Mouse (Mus musculus): Measurements from ENCODE around the gene Trim9. TPM values are rescaled to one million over a fixed set of nuclear protein-coding genes. Genes with fewer than 3 reads are reported as not detected.
A peak's percentile ranks its signal among the peaks of the same experiment; 100 is the strongest.

Gene Trim9
- total and polyA plus RNA-seq, 3 experiments, result not detected

GRCm38 (mm10) chr12:70232020-70232544 is 115.3 kb downstream of the Trim9 start (continued):
- no peak for TF ChIP-seq MAFK (IDR thresholded peaks at IDR 0.05; ENCODE audit: borderline replicate concordance, low read depth, low read length)
- no peak for TF ChIP-seq CHD2 (IDR thresholded peaks at IDR 0.05; ENCODE audit: low read length)
- no peak for TF ChIP-seq GABPA (IDR thresholded peaks at IDR 0.05; ENCODE audit: low read depth, low read length)
- TF ChIP-seq RCOR1 (IDR thresholded peaks at IDR 0.05; ENCODE audit: low read depth, low read length), result peak; percentile 62; the same call in 1 of the 2 replicates
- TF ChIP-seq ZNF384 (IDR thresholded peaks at IDR 0.05; ENCODE audit: low read depth, low read length), result 0 out of 2 replicates have a peak, but pooled peaks have one; percentile 9
- peak; percentile 65; the same call in 1 of the 2 replicates for TF ChIP-seq MYC (IDR thresholded peaks at IDR 0.05; ENCODE audit: low read depth, low read length)
- peak; percentile 88 for TF ChIP-seq MXI1 (IDR thresholded peaks at IDR 0.05; ENCODE audit: low read depth, low read length)
- peak; percentile 76 for TF ChIP-seq MAX (IDR thresholded peaks at IDR 0.05; ENCODE audit: low read length)
- TF ChIP-seq POLR2AphosphoS5 (IDR thresholded peaks at IDR 0.05; ENCODE audit: borderline replicate concordance, low read depth, low read length), result no peak
- TF ChIP-seq CTCF (IDR thresholded peaks at IDR 0.05 in 2 of 3, conservative IDR thresholded peaks at IDR 0.05 in 1 of 3; ENCODE audit: control insufficient read depth in 1 of 3, insufficient read depth in 1 of 3, low read depth in 2 of 3, low read length in 3 of 3, poor library complexity in 1 of 3, severe bottlenecking in 1 of 3), result no peak
- peak; percentile 71 for TF ChIP-seq ZMIZ1 (IDR thresholded peaks at IDR 0.05; ENCODE audit: low read depth, low read length)
- TF ChIP-seq POLR2A (IDR thresholded peaks at IDR 0.05; ENCODE audit: control insufficient read depth in 1 of 2, insufficient read depth in 1 of 2, low read depth in 1 of 2, low read length in 2 of 2, poor library complexity in 1 of 2), result peak in 1 of 2 experiments; percentile 72; a peak in 2 of 4 replicates
- peak; percentile 49 for TF ChIP-seq TAL1 (IDR thresholded peaks at IDR 0.05; ENCODE audit: low read length)
- TF ChIP-seq JUND (IDR thresholded peaks at IDR 0.05; ENCODE audit: low read depth, low read length), result no peak
- no peak for TF ChIP-seq SMC3 (IDR thresholded peaks at IDR 0.05; ENCODE audit: low read depth, low read length)
- no peak for TF ChIP-seq USF2 (IDR thresholded peaks at IDR 0.05; ENCODE audit: borderline replicate concordance in 1 of 2, insufficient read depth in 1 of 2, low read depth in 1 of 2, low read length in 2 of 2)

- peaks cover 16 to 43% of the 10 kb centered on the region in 2 experiments for H3K4me1 ChIP-seq (ENCODE audit: control insufficient read depth in 1 of 2, insufficient read depth in 2 of 2, low read length in 2 of 2)
Measured at GRCm38 (mm10) chr12:70231294-70231693, 116.1 kb downstream of the Trim9 start, which contains the start of gene Pygl. Pygl (minus strand) TSS chr12:70231488.

More at GRCm38 (mm10) chr12:70231294-70231693, 116.1 kb downstream of the Trim9 start, which contains the start of gene Pygl:
- no peaks in the 10 kb centered on the region for H3K9me3 ChIP-seq (replicated peaks; ENCODE audit: insufficient read depth, low read length)
- peaks cover 0 to 31% of the 10 kb centered on the region in 2 experiments; a peak in 2 of 4 replicates for H3K36me3 ChIP-seq (ENCODE audit: control insufficient read depth in 1 of 2, insufficient read depth in 2 of 2, low read length in 2 of 2)
- TF ChIP-seq MAZ (IDR thresholded peaks at IDR 0.05; ENCODE audit: low read depth, low read length) (no peak), POLR2A (IDR thresholded peaks at IDR 0.05; ENCODE audit: control insufficient read depth in 1 of 2, insufficient read depth in 1 of 2, low read depth in 1 of 2, low read length in 2 of 2, poor library complexity in 1 of 2) (no peak), USF2 (IDR thresholded peaks at IDR 0.05; ENCODE audit: borderline replicate concordance in 1 of 2, insufficient read depth in 1 of 2, low read depth in 1 of 2, low read length in 2 of 2) (no peak), E2F4 (IDR thresholded peaks at IDR 0.05; ENCODE audit: borderline replicate concordance, low read depth, low read length) (no peak), MYC (IDR thresholded peaks at IDR 0.05; ENCODE audit: low read depth, low read length) (no peak), USF1 (IDR thresholded peaks at IDR 0.05; ENCODE audit: low read depth, low read length) (no peak)
- H3K79me2 ChIP-seq (ENCODE audit: control insufficient read depth, insufficient read depth, low read length, poor library complexity), result no peaks in the 10 kb centered on the region; the same call in 1 of the 2 replicates
- H3K27ac ChIP-seq (ENCODE audit: control insufficient read depth, low read depth, low read length), result peak within 1 kb of the TSS; percentile 95
- peak; percentile 32 for DNase-seq (ENCODE audit: low read depth, low spot score)
- H3K4me3 ChIP-seq (ENCODE audit: control insufficient read depth in 1 of 2, insufficient read depth in 1 of 2, low read depth in 2 of 2, low read length in 2 of 2), result peak within 1 kb of the TSS; percentile 49 to 51
- no peaks in the 10 kb centered on the region for H3K27me3 ChIP-seq (ENCODE audit: control insufficient read depth in 1 of 2, insufficient read depth in 2 of 2, low read length in 2 of 2)
- peak within 1 kb of the TSS; percentile 66 for H3K9ac ChIP-seq (ENCODE audit: control insufficient read depth, low read depth, low read length, poor library complexity, severe bottlenecking)
